Mouse (Mus musculus): ENCODE results near the gene Olfr1018.

GRCm38 (mm10) chr2:85802444-85802843, 15.8 kb upstream of the Olfr1018 start, which contains the start of gene Olfr1016:
- TF ChIP-seq POLR2A (IDR thresholded peaks at IDR 0.05; ENCODE audit: insufficient read length, low read depth) (no peak), USF1 (IDR thresholded peaks at IDR 0.05; ENCODE audit: low read depth) (no peak), POLR2AphosphoS2 (IDR thresholded peaks at IDR 0.05; ENCODE audit: insufficient read length, low read depth) (no peak), MYOG (IDR thresholded peaks at IDR 0.05; ENCODE audit: control insufficient read depth in 1 of 3, insufficient read depth in 1 of 3, insufficient read length in 2 of 3, low read depth in 2 of 3) (no peak), E2F4 (IDR thresholded peaks at IDR 0.05; ENCODE audit: insufficient read depth) (no peak), TCF12 (IDR thresholded peaks at IDR 0.05; ENCODE audit: insufficient read depth, poor library complexity, severe bottlenecking) (no peak), REST (IDR thresholded peaks at IDR 0.05; ENCODE audit: insufficient read depth, insufficient read length) (no peak)
